Mouse (Mus musculus): ENCODE results near the gene Corin.

DNA sequence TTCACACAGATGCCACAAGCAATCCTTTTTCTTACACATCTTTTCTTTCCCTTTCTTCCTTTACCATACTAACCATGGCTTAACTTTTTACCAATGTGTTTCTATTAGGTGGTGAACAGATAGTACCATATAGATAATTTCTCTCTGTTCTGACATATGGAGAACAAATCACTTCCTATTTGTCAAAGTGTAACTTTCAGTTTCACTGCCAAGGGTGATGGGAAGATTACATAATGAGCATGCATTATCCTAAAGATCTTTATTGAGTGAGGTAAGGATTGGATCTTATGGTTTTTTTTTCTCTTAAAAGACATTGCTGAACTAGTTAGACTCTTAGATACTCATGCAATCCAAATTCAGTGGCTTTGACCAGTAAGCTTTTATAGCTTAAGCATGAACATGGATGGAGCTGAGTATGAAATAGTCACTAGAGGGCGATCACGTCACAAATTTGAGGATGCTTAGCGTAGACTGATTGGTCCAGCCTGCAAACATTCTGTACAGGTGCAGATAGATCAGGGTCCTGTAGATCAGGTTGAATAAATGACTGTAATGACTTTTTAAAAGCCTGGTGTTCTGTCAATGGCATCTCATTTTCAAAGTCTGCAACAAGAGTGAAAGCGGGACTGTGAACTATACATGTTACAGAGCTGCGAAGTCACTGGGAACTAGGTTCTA is 154.1 kb downstream of the Corin start:
- no peak for TF ChIP-seq POLR2A (IDR thresholded peaks at IDR 0.05; ENCODE audit: extremely low read depth, insufficient read depth, low read length)
- peak; percentile 58 for TF ChIP-seq CTCF (IDR thresholded peaks at IDR 0.05; ENCODE audit: low read depth, low read length)

All from liver, adult 2 months (tissue).